Mouse (Mus musculus) hindbrain, embryonic 14.5 days (tissue): ENCODE results near the gene Rad54l. TPM values are rescaled to one million over a fixed set of nuclear protein-coding genes. Genes with fewer than 3 reads are reported as not detected.

Experiments
- ATAC-seq: fragments of 200-750 bp; cut with Nextera tagmentation; 2 replicates; pipeline ENCODE4 v1.8.0; 2017; ENCODE audit warnings: moderate number of reproducible peaks, mild to moderate bottlenecking, moderate TSS enrichment, moderate library complexity; ENCODE audit not compliant: low FRiP score
- DNase-seq: peaks from one replicate; pipeline ENCODE4 v3.0.0-alpha.2; 2015; ENCODE audit warnings: low spot score
- H3K27ac ChIP-seq: fragments of 300-500 bp; sonication (generic); 2 replicates; pipeline ENCODE4 v1.5.1; 2014; ENCODE audit warnings: mild to moderate bottlenecking, moderate library complexity
- H3K27me3 ChIP-seq: fragments of 300-500 bp; sonication (generic); 2 replicates; pipeline ENCODE4 v1.6.1; 2014; ENCODE audit warnings: mild to moderate bottlenecking, low read length, mixed read lengths; ENCODE audit not compliant: control insufficient read depth, insufficient read depth
- H3K36me3 ChIP-seq: fragments of 300-500 bp; sonication (generic); replicated peaks from 2 replicates; pipeline ENCODE4 v1.6.1; 2014; ENCODE audit not compliant: control insufficient read depth, insufficient read depth
- H3K4me1 ChIP-seq: fragments of 300-500 bp; sonication (generic); replicated peaks from 2 replicates; pipeline ENCODE4 v1.6.1; 2014; ENCODE audit warnings: antibody characterized with exemption, low read length, mixed read lengths; ENCODE audit not compliant: control insufficient read depth, insufficient read depth
- H3K4me2 ChIP-seq: fragments of 300-500 bp; sonication (generic); replicated peaks from 2 replicates; pipeline ENCODE4 v1.6.1; 2014; ENCODE audit warnings: mild to moderate bottlenecking, moderate library complexity
- H3K4me3 ChIP-seq: fragments of 300-500 bp; sonication (generic); replicated peaks from 2 replicates; pipeline ENCODE4 v1.5.1; 2014; ENCODE audit warnings: mild to moderate bottlenecking, low read length
- H3K9ac ChIP-seq: fragments of 300-500 bp; sonication (generic); 2 replicates; pipeline ENCODE4 v1.6.1; 2014
- H3K9me3 ChIP-seq: fragments of 300-500 bp; sonication (generic); 2 replicates; pipeline ENCODE4 v1.6.1; 2016; ENCODE audit warnings: low read length; ENCODE audit not compliant: control insufficient read depth
- WGBS: fragments of 180-500 bp; shearing (Covaris S2); extraction: QIAGEN DNeasy Blood & Tissue Kit; methylation state at CpG from one replicate; pipeline ENCODE4 v1.1.7; 2014; 5-methylcytosine and 5-hydroxymethylcytosine counted together
- polyA plus RNA-seq: library from polyadenylated mRNA; unstranded; fragments of >200 nt; fragmentation: Nextera tagmentation; extraction: Ambion mirVana; gene quantifications from 2 replicates; pipeline ENCODE4 v1.2.1, GENCODE M21; 2014

The Rad54l gene
- polyA plus RNA-seq, 1 experiment from 2014 or later, result 7.0 TPM

- Histone ChIP-seq H3K27me3 (peaks cover 9% of the 10 kb centered on the region; the same call in 1 of the 2 replicates), H3K4me2 (peak overlapping the region; percentile 86), H3K4me1 (0 out of 2 replicates have a peak, but pooled peaks cover 13% of the 10 kb centered on the region), H3K27ac (no peak overlapping the region), H3K36me3 (no peaks in the 10 kb centered on the region), H3K9me3 (no peaks in the 10 kb centered on the region), H3K4me3 (peak overlapping the region; percentile 46), H3K9ac (no peak overlapping the region)
- no peak for DNase-seq
- 9% methylated on average over 7 of the region's 7 CpGs for WGBS
- no peak for ATAC-seq
These were observed 19.9 kb upstream of the Rad54l start for GRCm38 (mm10) chr4:116143317-116143811.

GRCm38 (mm10) chr4:116142269-116142668 is 18.8 kb upstream of the Rad54l start:
- Histone ChIP-seq H3K9me3 (no peaks in the 10 kb centered on the region), H3K27ac (no peak overlapping the region), H3K4me2 (no peak overlapping the region), H3K4me1 (0 out of 2 replicates have a peak, but pooled peaks cover 13% of the 10 kb centered on the region), H3K9ac (no peak overlapping the region), H3K27me3 (peaks cover 9% of the 10 kb centered on the region; the same call in 1 of the 2 replicates), H3K4me3 (no peak overlapping the region), H3K36me3 (no peaks in the 10 kb centered on the region)
- 57% methylated on average over 7 of the region's 7 CpGs for WGBS
- ATAC-seq (no peak), DNase-seq (no peak)

DNA sequence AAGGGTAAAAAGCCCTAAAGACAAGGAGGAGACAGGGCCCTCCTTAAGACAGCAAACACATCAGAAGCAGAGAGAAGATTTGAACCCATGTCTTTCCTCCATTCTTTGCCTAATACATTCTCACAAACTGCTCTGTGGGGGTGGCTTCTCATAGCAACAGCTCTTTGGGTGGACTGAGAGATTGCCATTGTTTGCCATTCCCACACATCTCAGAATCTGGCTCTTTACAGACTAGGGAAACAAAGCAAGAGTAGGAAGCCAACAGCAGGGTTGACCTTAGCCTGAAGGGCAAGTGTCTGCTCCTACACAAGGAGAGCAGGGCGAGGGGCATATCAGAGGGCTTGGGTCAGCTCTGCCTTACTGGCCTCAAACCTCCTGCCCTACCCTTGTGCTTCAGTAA is 18.2 kb upstream of the Rad54l start:
- DNase-seq (no peak), ATAC-seq (no peak)
- Histone ChIP-seq H3K4me3 (no peak overlapping the region), H3K4me1 (0 out of 2 replicates have a peak, but pooled peaks cover 13% of the 10 kb centered on the region), H3K9me3 (no peaks in the 10 kb centered on the region), H3K9ac (no peak overlapping the region), H3K4me2 (no peak overlapping the region), H3K27ac (no peak overlapping the region), H3K36me3 (no peaks in the 10 kb centered on the region), H3K27me3 (peaks cover 9% of the 10 kb centered on the region; the same call in 1 of the 2 replicates)
- WGBS, result 68% methylated on average over 1 of the region's 1 CpGs

- Histone ChIP-seq H3K4me3 (no peak overlapping the region), H3K27ac (no peak overlapping the region), H3K27me3 (peaks cover 9% of the 10 kb centered on the region; the same call in 1 of the 2 replicates), H3K36me3 (no peaks in the 10 kb centered on the region), H3K9ac (no peak overlapping the region), H3K4me1 (0 out of 2 replicates have a peak, but pooled peaks cover 13% of the 10 kb centered on the region), H3K4me2 (no peak overlapping the region), H3K9me3 (no peaks in the 10 kb centered on the region)
- WGBS, result 83% methylated on average over 7 of the region's 7 CpGs
- ATAC-seq (no peak), DNase-seq (no peak)
These were observed 17.5 kb upstream of the Rad54l start for GRCm38 (mm10) chr4:116140801-116141574.

DNA sequence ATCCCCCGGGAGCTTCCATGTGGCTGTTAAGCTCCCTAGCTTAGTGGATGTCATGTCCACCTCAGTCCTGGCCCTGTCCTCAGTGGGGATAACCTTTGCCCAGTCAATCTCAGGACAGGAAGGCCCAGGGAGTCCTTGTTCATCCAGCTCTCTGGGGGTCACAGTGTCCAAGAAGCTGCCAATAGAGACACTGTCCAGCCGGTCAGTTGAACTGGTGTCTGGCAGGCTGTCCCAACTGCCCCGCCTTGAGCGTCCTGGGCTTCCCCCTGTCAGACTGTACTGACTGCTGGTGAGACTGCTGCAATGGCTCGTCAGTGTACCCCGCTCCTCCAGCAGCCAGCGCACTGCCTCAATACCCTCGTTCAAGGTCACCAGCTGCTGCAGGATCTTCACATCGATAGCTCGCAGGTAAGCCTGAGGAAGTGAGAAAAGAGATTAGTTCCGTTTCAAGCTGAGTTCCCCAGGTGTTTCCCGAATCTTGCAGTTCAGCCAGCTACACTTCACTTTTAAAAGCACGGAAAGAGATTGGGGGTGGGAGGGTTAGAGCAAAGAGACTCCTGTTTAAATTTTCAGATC is 14.0 kb upstream of the Rad54l start:
- Histone ChIP-seq H3K4me3 (no peak overlapping the region), H3K9me3 (no peaks in the 10 kb centered on the region), H3K36me3 (no peaks in the 10 kb centered on the region), H3K27me3 (no peaks in the 10 kb centered on the region), H3K4me2 (no peak overlapping the region), H3K9ac (no peak overlapping the region), H3K27ac (no peak overlapping the region), H3K4me1 (no peaks in the 10 kb centered on the region)
- DNase-seq (no peak), ATAC-seq (no peak)
- WGBS, result 54% methylated on average over 13 of the region's 13 CpGs

DNA sequence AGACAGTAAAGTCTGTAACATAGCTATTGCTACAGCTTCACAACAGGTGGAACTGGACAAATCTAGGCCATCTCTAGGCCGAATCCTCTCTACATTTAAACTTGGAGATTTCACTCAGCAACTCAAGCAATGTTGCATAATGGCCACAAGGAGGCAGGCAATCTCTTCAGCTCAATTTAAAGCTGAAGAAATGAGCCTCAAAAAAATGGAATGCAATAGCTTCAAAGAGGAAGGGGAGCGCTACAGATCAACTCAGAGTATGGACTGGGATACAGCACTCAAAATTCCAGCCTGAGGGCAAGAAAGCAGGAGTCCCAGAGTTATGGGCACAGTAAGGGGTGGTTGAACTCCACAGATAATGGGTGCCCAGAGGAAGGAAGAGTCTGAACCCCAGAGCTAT is 11.5 kb upstream of the Rad54l start:
- Histone ChIP-seq H3K27me3 (no peaks in the 10 kb centered on the region), H3K4me3 (no peak overlapping the region), H3K9ac (no peak overlapping the region), H3K4me2 (no peak overlapping the region), H3K27ac (no peak overlapping the region), H3K9me3 (no peaks in the 10 kb centered on the region), H3K36me3 (no peaks in the 10 kb centered on the region), H3K4me1 (no peaks in the 10 kb centered on the region)
- ATAC-seq, result no peak
- 33% methylated on average over 2 of the region's 2 CpGs for WGBS
- DNase-seq, result peak; percentile 74

GRCm38 (mm10) chr4:116133126-116133525 is 9.6 kb upstream of the Rad54l start:
- Histone ChIP-seq H3K27ac (no peak overlapping the region), H3K4me3 (no peak overlapping the region), H3K9ac (no peak overlapping the region), H3K36me3 (no peaks in the 10 kb centered on the region), H3K4me1 (no peaks in the 10 kb centered on the region), H3K4me2 (no peak overlapping the region), H3K9me3 (no peaks in the 10 kb centered on the region), H3K27me3 (no peaks in the 10 kb centered on the region)
- ATAC-seq, result no peak
- WGBS, result 85% methylated on average over 4 of the region's 4 CpGs
- no peak for DNase-seq

- no peak for ATAC-seq
These were observed 4.5 kb upstream of the Rad54l start for GRCm38 (mm10) chr4:116127956-116128355.

GRCm38 (mm10) chr4:116125803-116126386 is 2.4 kb upstream of the Rad54l start:
- H3K4me3 ChIP-seq, result no peak overlapping the region
- H3K4me1 ChIP-seq, result peaks cover 7% of the 10 kb centered on the region; the same call in 1 of the 2 replicates
- no peaks in the 10 kb centered on the region for H3K9me3 ChIP-seq
- ATAC-seq (no peak), DNase-seq (no peak)
- no peaks in the 10 kb centered on the region for H3K36me3 ChIP-seq
- no peak overlapping the region for H3K9ac ChIP-seq
- H3K27me3 ChIP-seq, result no peaks in the 10 kb centered on the region
- 96% methylated on average over 4 of the region's 4 CpGs for WGBS
- no peak overlapping the region for H3K27ac ChIP-seq
- no peak overlapping the region for H3K4me2 ChIP-seq

More at GRCm38 (mm10) chr4:116127956-116128355, 4.5 kb upstream of the Rad54l start:
- H3K36me3 ChIP-seq, result no peaks in the 10 kb centered on the region
- H3K27me3 ChIP-seq, result no peaks in the 10 kb centered on the region
- H3K9ac ChIP-seq, result no peak overlapping the region
- H3K9me3 ChIP-seq, result no peaks in the 10 kb centered on the region
- DNase-seq, result no peak
- 52% methylated on average over 6 of the region's 6 CpGs for WGBS
- H3K4me1 ChIP-seq, result peaks cover 7% of the 10 kb centered on the region; the same call in 1 of the 2 replicates
- no peak overlapping the region for H3K4me2 ChIP-seq
- no peak overlapping the region for H3K4me3 ChIP-seq
- no peak overlapping the region for H3K27ac ChIP-seq
